Mouse (Mus musculus) layer of hippocampus, postnatal 14 days (tissue): ENCODE measurements around the gene Tmem262. TPM values are rescaled to one million over a fixed set of nuclear protein-coding genes. Genes with fewer than 3 reads are reported as not detected.

Source experiments
- microRNA-seq, 2 experiments: library from miRNA; unstranded; fragments of <30 nt; microRNA quantifications; one replicate each; pipeline ENCODE4 v1.2.0; 2021
- total RNA-seq, 2 experiments: library from RNA; stranded (reverse); gene quantifications; 2 replicates each; pipeline ENCODE4 v1.2.3; 2021

Tmem262 gene
- total RNA-seq, 2 experiments from 2014 or later, result not detected

Small RNAs within 50 kb of the gene (microRNA-seq; reads per million reads assigned to microRNA genes)
- 5.4 to 5.9 reads per million in 2 experiments for gene Mir6988

Other genes with a start within 250 kb of the Tmem262 start
- 10 to 100 TPM; 19.8 to 20.1 TPM for gene Frmd8, start 204.8 kb upstream of the Tmem262 start, total RNA-seq
- 1 to 10 TPM; 3.6 to 3.7 TPM for gene Slc25a45, start 202.2 kb upstream of the Tmem262 start, total RNA-seq
- 1 to 10 TPM; 3.4 to 4.2 TPM for gene Tigd3, start 185.9 kb upstream of the Tmem262 start, total RNA-seq
- 10 to 100 TPM; 78.1 to 92.3 TPM for gene Dpf2, start 167.0 kb upstream of the Tmem262 start, total RNA-seq
- gene Cdc42ep2, start 155.2 kb upstream of the Tmem262 start, total RNA-seq, result 1 to 10 TPM; 4.7 to 5.7 TPM
- gene Pola2, start 115.8 kb upstream of the Tmem262 start, total RNA-seq, result 1 to 10 TPM; 8.0 to 10.0 TPM
- gene Slc22a20, start 93.9 kb upstream of the Tmem262 start, total RNA-seq, result not detected
- 10 to 100 TPM; 21.3 to 23.1 TPM for gene Capn1, start 64.1 kb upstream of the Tmem262 start, total RNA-seq
- 10 to 100 TPM; 42.5 to 45.3 TPM for gene Syvn1, start 33.5 kb upstream of the Tmem262 start, total RNA-seq
- gene Mrpl49, start 22.2 kb upstream of the Tmem262 start, total RNA-seq, result 10 to 100 TPM; 39.9 to 50.8 TPM
- 100 to 1,000 TPM; 583 to 634 TPM for gene Fau, start 22.2 kb upstream of the Tmem262 start, total RNA-seq
- gene Znhit2, start 18.8 kb upstream of the Tmem262 start, total RNA-seq, result 10 to 100 TPM; 39.5 to 41.2 TPM
- 10 to 100 TPM; 40.1 to 44.2 TPM for gene Tm7sf2, start 11.7 kb upstream of the Tmem262 start, total RNA-seq
- gene Vps51, start 2.8 kb upstream of the Tmem262 start, total RNA-seq, result 10 to 100 TPM; 84.3 to 95.9 TPM
- gene Gm28374, start 2.2 kb downstream of the Tmem262 start, total RNA-seq, result 1 to 10 TPM in 1 of 2 experiments, under 1 TPM in 1; 0.57 to 1.5 TPM
- gene Zfpl1, start 4.9 kb downstream of the Tmem262 start, total RNA-seq, result 10 to 100 TPM; 33.1 to 33.7 TPM
- gene Cdca5, start 5.0 kb downstream of the Tmem262 start, total RNA-seq, result 1 to 10 TPM in 1 of 2 experiments, under 1 TPM in 1; 0.99 to 1.0 TPM
- gene AC131692.1, start 14.4 kb downstream of the Tmem262 start, total RNA-seq, result not detected
- not detected for gene Naaladl1, start 25.7 kb downstream of the Tmem262 start, total RNA-seq
- gene Sac3d1, start 38.6 kb downstream of the Tmem262 start, total RNA-seq, result 10 to 100 TPM; 16.8 to 18.2 TPM
- 10 to 100 TPM; 42.3 to 43.7 TPM for gene Snx15, start 48.3 kb downstream of the Tmem262 start, total RNA-seq
- gene Batf2, start 61.0 kb downstream of the Tmem262 start, total RNA-seq, result under 1 TPM in 1 of 2 experiments, not detected in 1; 0.39 TPM
- 10 to 100 TPM; 63.2 to 65.9 TPM for gene Arl2, start 61.5 kb downstream of the Tmem262 start, total RNA-seq
- gene Majin, start 104.4 kb downstream of the Tmem262 start, total RNA-seq, result not detected
- not detected for gene Gpha2, start 146.3 kb downstream of the Tmem262 start, total RNA-seq
- 100 to 1,000 TPM; 158 to 170 TPM for gene Ppp2r5b, start 155.8 kb downstream of the Tmem262 start, total RNA-seq
- 10 to 100 TPM; 35.9 to 38.2 TPM for gene Atg2a, start 161.6 kb downstream of the Tmem262 start, total RNA-seq
- gene Ehd1, start 196.7 kb downstream of the Tmem262 start, total RNA-seq, result 10 to 100 TPM; 68.8 to 79.0 TPM
- gene Cdc42bpg, start 226.4 kb downstream of the Tmem262 start, total RNA-seq, result 1 to 10 TPM; 4.9 to 5.6 TPM